Mouse (Mus musculus) neural tube, embryonic 12.5 days (tissue): ENCODE measurements around the gene Slc27a3. TPM values are rescaled to one million over a fixed set of nuclear protein-coding genes. Genes with fewer than 3 reads are reported as not detected.

Source experiments
- ATAC-seq: fragments of 200-750 bp; cut with Nextera tagmentation; 2 replicates; pipeline ENCODE4 v1.8.0; 2017; ENCODE audit warnings: low read depth, mild to moderate bottlenecking, moderate TSS enrichment, moderate library complexity; ENCODE audit not compliant: low FRiP score
- H3K27ac ChIP-seq: fragments of 300-500 bp; sonication (generic); 2 replicates; pipeline ENCODE4 v1.5.1; 2016
- H3K27me3 ChIP-seq: fragments of 300-500 bp; sonication (generic); replicated peaks from 2 replicates; pipeline ENCODE4 v1.6.1; 2016; ENCODE audit warnings: mild to moderate bottlenecking
- H3K36me3 ChIP-seq: fragments of 300-500 bp; sonication (generic); 2 replicates; pipeline ENCODE4 v1.6.1; 2016; ENCODE audit warnings: mild to moderate bottlenecking
- H3K4me1 ChIP-seq: fragments of 300-500 bp; sonication (generic); 2 replicates; pipeline ENCODE4 v1.6.1; 2016
- H3K4me2 ChIP-seq: fragments of 300-500 bp; sonication (generic); replicated peaks from 2 replicates; pipeline ENCODE4 v1.6.1; 2016; ENCODE audit warnings: mild to moderate bottlenecking
- H3K4me3 ChIP-seq: fragments of 300-500 bp; sonication (generic); 2 replicates; pipeline ENCODE4 v1.5.1; 2016
- H3K9ac ChIP-seq: fragments of 300-500 bp; sonication (generic); 2 replicates; pipeline ENCODE4 v1.6.1; 2016; ENCODE audit warnings: mild to moderate bottlenecking
- H3K9me3 ChIP-seq: fragments of 300-500 bp; sonication (generic); 2 replicates; pipeline ENCODE4 v1.6.1; 2016; ENCODE audit warnings: mild to moderate bottlenecking
- WGBS: fragments of 180-500 bp; shearing (Covaris S2); methylation state at CpG from one replicate; pipeline ENCODE4 v1.1.7; 2016; 5-methylcytosine and 5-hydroxymethylcytosine counted together
- polyA plus RNA-seq: library from polyadenylated mRNA; unstranded; fragments of >200 nt; fragmentation: Nextera tagmentation; extraction: Ambion mirVana; gene quantifications from 2 replicates; pipeline ENCODE4 v1.2.1, GENCODE M21; 2016

Gene Slc27a3
- 19.7 and 22.7 TPM in 2 replicates for polyA plus RNA-seq

DNA sequence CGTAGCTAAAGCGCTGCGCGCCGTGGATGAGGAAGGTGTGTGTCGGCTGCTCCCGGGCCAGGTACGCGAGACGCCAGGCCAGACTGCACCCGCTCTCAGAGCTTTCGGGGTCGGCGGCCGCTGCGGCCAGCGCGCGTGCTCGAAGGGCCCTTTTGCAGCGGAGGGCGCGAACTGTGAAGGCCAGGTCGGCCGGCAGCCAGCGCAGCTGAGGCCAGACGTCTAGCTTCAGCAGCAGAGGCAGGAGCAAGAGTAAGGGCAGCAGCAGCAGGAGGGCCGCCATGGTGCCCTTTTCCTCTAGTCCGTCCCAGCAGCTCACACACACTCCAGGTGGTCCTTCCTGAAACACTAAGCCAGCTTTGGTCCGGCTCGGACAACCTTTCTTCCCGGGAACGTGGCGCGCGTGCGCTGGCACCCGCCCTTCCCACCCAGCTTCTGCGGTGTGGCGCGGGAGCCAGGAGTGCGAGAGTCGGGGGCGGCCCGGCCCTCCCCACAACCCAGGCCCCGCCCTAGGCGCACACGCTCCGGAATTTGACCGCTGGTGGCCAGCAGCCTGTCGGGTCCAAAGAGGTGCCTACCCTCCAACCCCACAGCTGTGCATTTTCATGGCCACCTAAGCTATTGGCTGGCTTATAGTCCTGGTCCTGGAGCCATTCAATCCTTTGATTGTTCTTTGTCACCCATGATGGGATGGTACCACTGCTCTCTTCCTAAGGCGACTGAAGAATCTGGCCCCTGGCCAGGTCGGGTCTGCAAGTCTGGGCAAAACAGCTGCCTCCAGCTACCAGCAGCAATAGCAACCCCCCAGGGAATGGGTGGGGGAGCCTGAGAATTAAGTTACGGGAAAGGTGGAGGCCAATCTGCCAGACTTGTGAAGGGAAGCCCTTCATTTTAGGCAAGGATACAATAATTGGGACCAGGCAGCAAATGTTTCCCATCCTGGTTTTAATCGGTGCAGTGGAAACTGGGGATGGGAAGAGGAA is at the start of gene Slc27a3:
Gene Slc27a3 (minus strand): TSS at position 428 of the 980 bp plus-strand sequence.
- peak within 1 kb of the TSS; percentile 98 for H3K4me2 ChIP-seq
- peak within 1 kb of the TSS; percentile 65 for H3K4me3 ChIP-seq
- peaks cover 62% of the 10 kb centered on the region for H3K36me3 ChIP-seq
- peak within 1 kb of the TSS; percentile 81 for H3K9ac ChIP-seq
- peak; percentile 51 for ATAC-seq
- no peaks in the 10 kb centered on the region for H3K27me3 ChIP-seq
- no peaks in the 10 kb centered on the region for H3K9me3 ChIP-seq
- H3K27ac ChIP-seq, result peak within 1 kb of the TSS; percentile 76
- H3K4me1 ChIP-seq, result peaks cover 33% of the 10 kb centered on the region
- 1% methylated on average over 55 of the region's 55 CpGs for WGBS

DNA sequence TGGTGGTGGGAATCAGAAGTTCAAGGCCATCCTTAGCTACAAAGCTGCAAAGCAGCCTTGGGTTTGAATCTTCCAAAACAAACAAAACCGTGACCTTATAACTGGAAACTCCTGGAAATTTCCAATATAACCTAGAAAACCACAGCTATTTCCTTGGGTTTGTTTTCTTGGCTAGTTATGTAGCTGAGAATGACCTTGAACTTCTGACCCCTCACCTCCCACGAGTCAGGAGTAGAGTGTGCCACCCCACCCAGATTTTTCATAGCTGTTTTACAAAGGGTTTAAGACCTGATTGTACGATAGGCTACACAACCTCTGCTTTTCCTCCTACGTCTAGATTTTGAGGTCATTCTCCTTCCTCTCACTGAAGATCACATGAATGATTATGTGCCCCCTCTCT is 47.4 kb upstream of the Slc27a3 start:
- Histone ChIP-seq H3K4me3 (no peak overlapping the region), H3K9ac (no peak overlapping the region), H3K4me1 (peaks cover 11% of the 10 kb centered on the region), H3K9me3 (no peaks in the 10 kb centered on the region), H3K27ac (no peak overlapping the region), H3K4me2 (no peak overlapping the region), H3K27me3 (no peaks in the 10 kb centered on the region), H3K36me3 (no peaks in the 10 kb centered on the region)
- WGBS, result 81% methylated on average over 4 of the region's 4 CpGs
- no peak for ATAC-seq

GRCm38 (mm10) chr3:90434073-90434730 is 44.5 kb upstream of the Slc27a3 start:
- Histone ChIP-seq H3K27ac (no peak overlapping the region), H3K4me2 (peak overlapping the region; percentile 90), H3K9ac (no peak overlapping the region), H3K4me3 (peak overlapping the region; percentile 72), H3K27me3 (no peaks in the 10 kb centered on the region), H3K4me1 (peaks cover 26% of the 10 kb centered on the region), H3K9me3 (no peaks in the 10 kb centered on the region), H3K36me3 (0 out of 2 replicates have a peak, but pooled peaks cover 2% of the 10 kb centered on the region)
- WGBS, result 63% methylated on average over 11 of the region's 11 CpGs
- ATAC-seq, result no peak

DNA sequence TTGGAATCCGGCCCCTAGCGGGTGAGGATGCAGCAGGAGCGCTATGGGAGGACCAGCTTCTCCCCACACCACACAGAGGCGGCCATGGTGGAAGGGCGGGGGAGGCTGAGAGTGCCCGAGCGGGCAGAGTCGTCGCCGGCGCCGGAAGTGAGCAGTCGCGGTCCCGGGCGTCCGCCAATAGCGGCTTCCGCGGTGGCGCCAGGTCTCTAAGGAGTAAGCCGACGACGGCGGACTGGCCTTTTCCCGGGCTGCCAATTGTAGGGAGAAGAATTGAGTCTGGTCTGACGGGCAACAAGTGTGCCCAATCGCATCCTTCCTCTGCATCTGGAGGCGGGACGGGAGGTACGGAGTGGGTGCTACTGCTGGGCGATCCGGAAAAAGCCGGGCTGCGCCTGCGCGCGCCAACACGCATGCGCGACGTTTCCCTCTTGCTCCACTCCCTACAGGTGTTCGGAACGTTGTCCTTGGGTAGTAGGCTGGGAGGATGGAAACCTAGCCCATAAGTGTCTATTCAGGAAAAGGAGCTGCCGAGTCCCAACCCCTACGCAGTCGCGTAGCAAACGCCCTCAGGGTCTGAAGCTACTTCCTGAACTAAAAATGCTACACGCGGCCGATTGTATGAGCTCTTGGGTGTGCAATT is 43.8 kb upstream of the Slc27a3 start, which contains the start of gene Ints3:
Gene Ints3 (minus strand): TSS at position 242 of the 640 bp plus-strand sequence.
- peak; percentile 99 for ATAC-seq

DNA sequence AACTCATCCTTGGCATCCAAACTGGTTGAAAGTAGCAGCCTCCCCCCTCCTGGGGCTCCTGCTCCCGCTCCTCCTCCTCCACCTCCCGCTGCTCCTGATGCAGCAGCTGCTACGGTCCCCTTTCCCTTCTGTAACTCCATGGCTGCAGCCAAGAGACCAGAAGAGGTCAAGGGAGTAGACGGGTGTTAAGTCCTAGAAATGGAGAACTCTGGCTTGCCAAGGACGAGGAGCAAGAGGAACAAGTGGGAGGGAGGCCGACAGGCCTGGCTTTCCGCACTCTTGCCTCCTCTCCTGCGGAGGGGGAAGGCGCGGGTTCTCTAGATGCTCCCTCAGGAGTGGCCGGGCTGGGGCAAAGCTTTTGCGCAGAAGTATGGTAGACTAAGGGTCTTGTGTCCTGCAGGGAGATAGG is 43.1 kb upstream of the Slc27a3 start:
- Histone ChIP-seq H3K4me2 (peak overlapping the region; percentile 90), H3K36me3 (0 out of 2 replicates have a peak, but pooled peaks cover 5% of the 10 kb centered on the region), H3K9ac (peak overlapping the region; percentile 86), H3K4me3 (peak overlapping the region; percentile 72), H3K27ac (peak overlapping the region; percentile 89), H3K4me1 (peaks cover 26% of the 10 kb centered on the region), H3K9me3 (no peaks in the 10 kb centered on the region), H3K27me3 (no peaks in the 10 kb centered on the region)
- 0% methylated on average over 12 of the region's 12 CpGs for WGBS
- ATAC-seq, result peak; percentile 67

More for the DNA sequence above, 43.8 kb upstream of the Slc27a3 start, which contains the start of gene Ints3:
- H3K4me2 ChIP-seq, result peak within 1 kb of the TSS; percentile 90
- 1% methylated on average over 52 of the region's 52 CpGs for WGBS
- H3K9ac ChIP-seq, result peak within 1 kb of the TSS; percentile 86
- 0 out of 2 replicates have a peak, but pooled peaks cover 2% of the 10 kb centered on the region for H3K36me3 ChIP-seq
- H3K4me3 ChIP-seq, result peak within 1 kb of the TSS; percentile 72
- peak within 1 kb of the TSS; percentile 89 for H3K27ac ChIP-seq
- peaks cover 26% of the 10 kb centered on the region for H3K4me1 ChIP-seq
- no peaks in the 10 kb centered on the region for H3K27me3 ChIP-seq
- H3K9me3 ChIP-seq, result no peaks in the 10 kb centered on the region

GRCm38 (mm10) chr3:90432348-90432747 is 42.6 kb upstream of the Slc27a3 start:
- Histone ChIP-seq H3K36me3 (0 out of 2 replicates have a peak, but pooled peaks cover 5% of the 10 kb centered on the region), H3K4me1 (peaks cover 26% of the 10 kb centered on the region), H3K9ac (peak overlapping the region; percentile 86), H3K4me3 (peak overlapping the region; percentile 72), H3K9me3 (no peaks in the 10 kb centered on the region), H3K4me2 (peak overlapping the region; percentile 90), H3K27ac (no peak overlapping the region; the same call in 1 of the 2 replicates), H3K27me3 (no peaks in the 10 kb centered on the region)
- ATAC-seq, result no peak
- 19% methylated on average over 2 of the region's 2 CpGs for WGBS

- Histone ChIP-seq H3K4me3 (no peak overlapping the region), H3K27me3 (no peaks in the 10 kb centered on the region), H3K4me1 (peaks cover 26% of the 10 kb centered on the region), H3K27ac (no peak overlapping the region), H3K9me3 (no peaks in the 10 kb centered on the region), H3K4me2 (no peak overlapping the region), H3K9ac (no peak overlapping the region), H3K36me3 (peaks cover 5% of the 10 kb centered on the region; the same call in 1 of the 2 replicates)
- WGBS, result 91% methylated on average over 3 of the region's 3 CpGs
- ATAC-seq, result no peak
Observed at GRCm38 (mm10) chr3:90429576-90429975, 39.8 kb upstream of the Slc27a3 start.

GRCm38 (mm10) chr3:90428186-90428585 is 38.4 kb upstream of the Slc27a3 start:
- no peak overlapping the region for H3K9ac ChIP-seq
- no peak overlapping the region for H3K4me2 ChIP-seq
- ATAC-seq, result no peak
- H3K4me1 ChIP-seq, result peaks cover 22% of the 10 kb centered on the region
- no peaks in the 10 kb centered on the region for H3K9me3 ChIP-seq
- no peak overlapping the region for H3K4me3 ChIP-seq
- H3K36me3 ChIP-seq, result peaks cover 11% of the 10 kb centered on the region
- WGBS, result 90% methylated on average over 6 of the region's 6 CpGs
- H3K27ac ChIP-seq, result no peak overlapping the region
- no peaks in the 10 kb centered on the region for H3K27me3 ChIP-seq

DNA sequence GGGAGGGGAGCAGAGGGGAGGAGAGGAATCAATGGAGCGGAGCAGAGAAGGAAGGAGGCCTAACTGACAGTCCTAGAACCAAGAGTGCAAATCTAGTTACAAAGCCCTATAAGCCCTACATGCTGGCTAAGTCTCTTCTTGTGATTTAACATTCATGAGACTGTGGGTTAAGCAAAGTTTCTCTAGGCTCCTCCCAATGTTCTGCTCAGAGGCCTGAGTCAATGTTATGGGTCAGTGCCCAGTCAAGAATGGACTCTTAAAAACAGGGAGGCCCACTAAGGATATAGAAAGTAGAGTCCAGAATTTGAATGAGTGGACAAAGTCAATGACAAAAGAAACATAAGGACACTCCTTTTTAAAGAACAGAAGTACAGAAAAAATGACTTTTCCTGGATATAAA is 37.8 kb upstream of the Slc27a3 start:
- 62% methylated on average over 1 of the region's 1 CpGs for WGBS
- no peak overlapping the region for H3K9ac ChIP-seq
- H3K9me3 ChIP-seq, result no peaks in the 10 kb centered on the region
- peaks cover 19% of the 10 kb centered on the region for H3K4me1 ChIP-seq
- ATAC-seq, result no peak
- H3K27me3 ChIP-seq, result no peaks in the 10 kb centered on the region
- no peak overlapping the region for H3K4me2 ChIP-seq
- peaks cover 17% of the 10 kb centered on the region for H3K36me3 ChIP-seq
- no peak overlapping the region for H3K4me3 ChIP-seq
- no peak overlapping the region for H3K27ac ChIP-seq

DNA sequence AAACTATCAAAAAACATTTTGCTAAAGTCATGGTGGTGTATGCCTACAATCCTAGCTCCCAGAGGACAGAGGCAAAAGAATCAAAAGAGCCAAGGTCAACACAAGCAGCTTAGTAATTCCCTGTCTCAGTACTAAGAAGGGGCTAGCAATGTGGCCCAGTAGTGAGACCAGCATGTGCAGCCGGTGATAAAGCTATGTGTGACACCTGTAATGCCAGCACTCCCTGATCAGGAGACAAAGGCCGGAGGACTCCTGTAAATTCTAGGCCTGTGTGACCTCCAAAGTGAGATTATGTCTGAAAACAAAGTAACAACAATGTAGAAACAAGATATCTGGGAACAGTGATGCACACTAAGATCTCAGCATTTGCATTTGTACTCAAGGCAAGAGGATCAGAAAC is 35.8 kb upstream of the Slc27a3 start:
- Histone ChIP-seq H3K36me3 (peaks cover 33% of the 10 kb centered on the region), H3K9me3 (no peaks in the 10 kb centered on the region), H3K27me3 (no peaks in the 10 kb centered on the region), H3K9ac (no peak overlapping the region), H3K4me2 (no peak overlapping the region), H3K4me1 (no peaks in the 10 kb centered on the region), H3K4me3 (no peak overlapping the region), H3K27ac (no peak overlapping the region)
- WGBS, result 93% methylated on average over 2 of the region's 2 CpGs
- no peak for ATAC-seq

DNA sequence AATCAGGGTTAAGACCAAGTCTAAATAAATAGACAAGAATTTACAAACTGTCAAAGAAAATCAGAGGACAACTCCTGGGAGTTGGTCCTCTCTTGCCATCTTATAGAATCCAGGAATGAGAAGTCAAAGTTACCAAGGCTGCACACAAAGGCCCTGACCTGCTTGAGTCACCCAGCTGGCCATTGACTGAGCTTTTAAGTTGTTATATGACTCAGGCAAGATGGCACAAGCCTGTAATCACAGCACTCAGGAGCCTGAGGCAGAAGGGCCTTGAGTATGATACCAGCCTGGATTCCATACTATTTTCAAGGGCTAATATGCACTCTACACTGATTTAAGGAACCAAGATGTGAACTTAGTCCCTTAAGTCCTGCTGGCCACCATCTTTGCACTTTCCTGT is 33.8 kb upstream of the Slc27a3 start:
- Histone ChIP-seq H3K4me2 (no peak overlapping the region), H3K27me3 (no peaks in the 10 kb centered on the region), H3K9ac (no peak overlapping the region), H3K27ac (no peak overlapping the region), H3K4me3 (no peak overlapping the region), H3K4me1 (no peaks in the 10 kb centered on the region), H3K9me3 (no peaks in the 10 kb centered on the region), H3K36me3 (peaks cover 44% of the 10 kb centered on the region)
- ATAC-seq, result no peak

DNA sequence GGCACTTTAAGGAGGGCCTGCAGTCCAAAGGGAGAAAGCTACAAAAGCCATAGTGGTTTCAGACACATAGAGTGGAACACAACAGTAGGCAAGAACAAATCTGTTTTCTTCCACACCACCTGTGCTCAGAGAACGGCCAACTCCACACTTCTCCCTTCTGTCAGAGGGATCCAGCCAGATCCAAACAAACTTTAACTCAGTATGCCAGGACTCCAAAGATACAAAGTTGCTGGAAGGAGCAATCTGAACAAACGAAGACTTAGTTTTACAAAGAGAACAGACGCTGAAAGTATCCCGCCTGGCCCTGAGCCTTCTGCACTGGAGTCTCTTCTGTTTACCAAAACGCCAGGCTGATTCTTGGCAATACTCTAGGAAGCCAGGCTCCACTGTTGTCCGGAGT is 31.0 kb upstream of the Slc27a3 start:
- Histone ChIP-seq H3K9ac (no peak overlapping the region), H3K4me2 (no peak overlapping the region), H3K9me3 (no peaks in the 10 kb centered on the region), H3K27me3 (no peaks in the 10 kb centered on the region), H3K36me3 (peaks cover 65% of the 10 kb centered on the region), H3K4me3 (no peak overlapping the region), H3K27ac (no peak overlapping the region), H3K4me1 (no peaks in the 10 kb centered on the region)
- no peak for ATAC-seq
- 93% methylated on average over 6 of the region's 6 CpGs for WGBS
